Mouse (Mus musculus) layer of hippocampus, adult 8-10 months (tissue): Measurements from ENCODE around the gene Cep41. TPM values are rescaled to one million over a fixed set of nuclear protein-coding genes. Genes with fewer than 3 reads are reported as not detected.

Experiments used
- DNase-seq, 2 experiments: peaks; one replicate each; pipeline ENCODE4 v3.0.0; 2022; ENCODE audit warnings: low spot score in 2 of 2
- total RNA-seq, 4 experiments: library from RNA; stranded (reverse); gene quantifications; 2 replicates each; pipeline ENCODE4 v1.2.4; 2022

Cep41 gene
- 1 to 10 TPM; 5.2 to 8.1 (median 6.7) TPM for total RNA-seq

GRCm38 (mm10) chr6:30693350-30693991 lies at the start of gene Cep41:
Gene Cep41 (minus strand): TSS chr6:30693749.
- DNase-seq: peak; percentile 96 to 98

GRCm38 (mm10) chr6:30739177-30739747 lies 45.7 kb upstream of the Cep41 start:
- DNase-seq: no peak

- no peak for DNase-seq
Measured at GRCm38 (mm10) chr6:30738464-30739006, 45.0 kb upstream of the Cep41 start.

- peak; percentile 54 to 62 for DNase-seq
Measured at GRCm38 (mm10) chr6:30737548-30738463, 44.3 kb upstream of the Cep41 start.

- peak; percentile 41 to 70 for DNase-seq
Measured at GRCm38 (mm10) chr6:30736864-30737547, 43.5 kb upstream of the Cep41 start.

GRCm38 (mm10) chr6:30736372-30736762 lies 42.8 kb upstream of the Cep41 start:
- DNase-seq: no peak

- DNase-seq: no peak
Measured at GRCm38 (mm10) chr6:30735728-30736371, 42.3 kb upstream of the Cep41 start.

GRCm38 (mm10) chr6:30734988-30735727 lies 41.6 kb upstream of the Cep41 start:
- no peak for DNase-seq

- DNase-seq: no peak
Measured at GRCm38 (mm10) chr6:30734465-30734864, 40.9 kb upstream of the Cep41 start.

GRCm38 (mm10) chr6:30732571-30733130 lies 39.1 kb upstream of the Cep41 start:
- DNase-seq: no peak

GRCm38 (mm10) chr6:30730301-30730971 lies 36.9 kb upstream of the Cep41 start:
- no peak for DNase-seq

GRCm38 (mm10) chr6:30723331-30723730 lies 29.8 kb upstream of the Cep41 start, which contains the start of gene Mest:
Gene Mest (plus strand): TSS chr6:30723547.
- DNase-seq: no peak

- no peak for DNase-seq
Measured at GRCm38 (mm10) chr6:30722385-30723164, 29.0 kb upstream of the Cep41 start.

GRCm38 (mm10) chr6:30716796-30717195 lies 23.2 kb upstream of the Cep41 start:
- no peak for DNase-seq

GRCm38 (mm10) chr6:30714891-30715471 lies 21.4 kb upstream of the Cep41 start:
- no peak for DNase-seq

GRCm38 (mm10) chr6:30713896-30714295 lies 20.3 kb upstream of the Cep41 start:
- DNase-seq: no peak

GRCm38 (mm10) chr6:30713455-30713854 lies 19.9 kb upstream of the Cep41 start:
- DNase-seq: no peak

- no peak for DNase-seq
Measured at GRCm38 (mm10) chr6:30712484-30712883, 18.9 kb upstream of the Cep41 start.
